In genomic region chr13:58809930-58810329, GRCm38 (mm10) we compare ENCODE assay signal across 10 mouse cellular contexts. TPM values are rescaled to one million over a fixed set of nuclear protein-coding genes. Genes with fewer than 3 reads are reported as not detected.
DNase-seq lines count a peak whose midpoint lies in the region; ATAC-seq and TF ChIP-seq lines count a peak whose summit lies in the region.
"Had no signal": no experiment of that assay in that cellular context is flagged by ENCODE, and none has a peak within 500 bp of the region (broad histone marks: within the 10 kb centered on the region; RNA-seq: fewer than 3 reads in every experiment).

No protein-coding gene starts in this region.

- H3K9ac ChIP-seq in embryonic facial prominence, embryonic 13.5 days: no peak overlapping the region
- H3K9ac ChIP-seq in hindbrain, postnatal 0 days (replicated peaks; ENCODE audit: low read length): peak overlapping the region; percentile 91
- H3K9ac ChIP-seq in midbrain, embryonic 13.5 days (replicated peaks): peak overlapping the region; percentile 94
- H3K9ac ChIP-seq: lung, embryonic 15.5 days had no signal

- 84% methylated on average over 8 of the region's 8 CpGs for WGBS in embryonic facial prominence, embryonic 13.5 days
- WGBS in hindbrain, postnatal 0 days: 25% methylated on average over 8 of the region's 8 CpGs
- 62% methylated on average over 8 of the region's 8 CpGs for WGBS in midbrain, embryonic 13.5 days

- no peaks in the 10 kb centered on the region for H3K9me3 ChIP-seq in embryonic facial prominence, embryonic 13.5 days
- H3K9me3 ChIP-seq in hindbrain, postnatal 0 days (ENCODE audit: low read length): no peaks in the 10 kb centered on the region
- H3K9me3 ChIP-seq in midbrain, embryonic 13.5 days: no peaks in the 10 kb centered on the region
- H3K9me3 ChIP-seq: lung, embryonic 15.5 days had no signal

- peak overlapping the region; percentile 60 for H3K4me3 ChIP-seq in embryonic facial prominence, embryonic 13.5 days
- H3K4me3 ChIP-seq in hindbrain, postnatal 0 days (ENCODE audit: low read length): peak overlapping the region; percentile 82
- H3K4me3 ChIP-seq in midbrain, embryonic 13.5 days (replicated peaks): peak overlapping the region; percentile 87
- H3K4me3 ChIP-seq: lung, embryonic 15.5 days had no signal

- H3K4me1 ChIP-seq in embryonic facial prominence, embryonic 13.5 days: peaks cover 20% of the 10 kb centered on the region; the same call in 1 of the 2 replicates
- H3K4me1 ChIP-seq in hindbrain, postnatal 0 days (ENCODE audit: insufficient read depth, low read length): 0 out of 2 replicates have a peak, but pooled peaks cover 14% of the 10 kb centered on the region
- peaks cover 46% of the 10 kb centered on the region for H3K4me1 ChIP-seq in midbrain, embryonic 13.5 days (replicated peaks)

- H3K27me3 ChIP-seq in embryonic facial prominence, embryonic 13.5 days: peaks cover 57% of the 10 kb centered on the region
- H3K27me3 ChIP-seq in hindbrain, postnatal 0 days (ENCODE audit: insufficient read depth, low read length): no peaks in the 10 kb centered on the region
- H3K27me3 ChIP-seq in midbrain, embryonic 13.5 days: peaks cover 10% of the 10 kb centered on the region

- intact Hi-C loops in gastrocnemius, postnatal 14 days (cut with DNase I; ENCODE audit: low total_unique reads): loop anchor here (5.0 to 10.0 kb wide), 2 partner anchors 262 to 555 kb away; no protein-coding TSS in a partner anchor

- peak overlapping the region; percentile 99 for H3K4me2 ChIP-seq in embryonic facial prominence, embryonic 13.5 days
- peak overlapping the region; percentile 70 for H3K4me2 ChIP-seq in hindbrain, postnatal 0 days (ENCODE audit: low read depth, low read length)
- peak overlapping the region; percentile 74 for H3K4me2 ChIP-seq in midbrain, embryonic 13.5 days (replicated peaks)
- H3K4me2 ChIP-seq: lung, embryonic 15.5 days had no signal

- peak; percentile 71 for DNase-seq in cerebellum, adult 11-12 months
- peak; percentile 68 for DNase-seq in hindbrain, postnatal 0 days (ENCODE audit: low spot score)
- DNase-seq in urinary bladder, adult 2 months (ENCODE audit: low spot score): no peak
- DNase-seq in gastrocnemius, postnatal 14 days: no peak
- DNase-seq in kidney, postnatal 36 days: no peak
- DNase-seq in MN1 (ENCODE audit: low spot score): no peak
- DNase-seq: heart, postnatal 10 days had no signal

- H3K27ac ChIP-seq in embryonic facial prominence, embryonic 13.5 days: no peak overlapping the region
- H3K27ac ChIP-seq in hindbrain, postnatal 0 days: peak overlapping the region; percentile 98
- no peak overlapping the region for H3K27ac ChIP-seq in midbrain, embryonic 13.5 days
- H3K27ac ChIP-seq: lung, embryonic 15.5 days had no signal

- TF ChIP-seq CTCF in hindbrain, postnatal 0 days (IDR thresholded peaks at IDR 0.05; ENCODE audit: low read depth): no peak

- no peak for ATAC-seq in embryonic facial prominence, embryonic 13.5 days (ENCODE audit: insufficient number of reproducible peaks, insufficient read depth, low FRiP score, low TSS enrichment, low read depth)
- no peak for ATAC-seq in hindbrain, postnatal 0 days
- ATAC-seq in midbrain, embryonic 13.5 days: no peak

- no peaks in the 10 kb centered on the region for H3K36me3 ChIP-seq in embryonic facial prominence, embryonic 13.5 days
- H3K36me3 ChIP-seq in hindbrain, postnatal 0 days (ENCODE audit: insufficient read depth, low read length): no peaks in the 10 kb centered on the region
- peaks cover 10% of the 10 kb centered on the region; the same call in 1 of the 2 replicates for H3K36me3 ChIP-seq in midbrain, embryonic 13.5 days
- H3K36me3 ChIP-seq: lung, embryonic 15.5 days had no signal

RNA-seq across cellular contexts. Expression of gene Ntrk2, which starts 3.6 kb away (rescaled TPM):
- 20.4 and 28.1 TPM in 2 replicates for polyA plus RNA-seq in embryonic facial prominence, embryonic 13.5 days (2015; fragmentation: Nextera tagmentation; extraction: Ambion mirVana)
- total RNA-seq in hindbrain, postnatal 0 days (2014; rRNA removed): 229 and 233 TPM in 2 replicates
- 158 and 160 TPM in 2 replicates for polyA plus RNA-seq in hindbrain, postnatal 0 days (2015; fragmentation: Nextera tagmentation; extraction: Ambion mirVana)
- polyA plus RNA-seq in midbrain, embryonic 13.5 days (2015; fragmentation: Nextera tagmentation; extraction: Ambion mirVana): 74.6 and 78.5 TPM in 2 replicates
- polyA plus RNA-seq in urinary bladder, adult 2 months (2012; rRNA removed): 3.2 and 3.8 TPM in 2 replicates
- 10 to 100 TPM in 1 of 2 experiments, 1 to 10 TPM in 1; 7.2 to 11.0 TPM for total RNA-seq in gastrocnemius, postnatal 14 days (2021)

Comparison
In these comparisons a context has a peak if more than half of its experiments do, and no peak if none do; other contexts are left out.
1. DNase-seq: peak in cerebellum, adult 11-12 months (single experiment) and hindbrain, postnatal 0 days (single experiment); none in urinary bladder, adult 2 months (single experiment), gastrocnemius, postnatal 14 days (single experiment), kidney, postnatal 36 days (0 of 2) and MN1 (single experiment).
2. Peak in every context shown above with its lines, with median percentiles within 50 percentile points of each other: H3K4me2 ChIP-seq and H3K4me3 ChIP-seq.